Mouse (Mus musculus) lung, embryonic 15.5 days (tissue): ENCODE measurements around the gene Krit1. TPM values are rescaled to one million over a fixed set of nuclear protein-coding genes. Genes with fewer than 3 reads are reported as not detected.
A peak's percentile ranks its signal among the peaks of the same experiment; 100 is the strongest.
"Not testable (repeated sequence)": the region's sequence is repeated elsewhere in the genome, so short reads cannot be mapped to it uniquely, and the experiment has no call there.

Source experiments
- ATAC-seq: fragments of 200-750 bp; cut with Nextera tagmentation; 2 replicates; pipeline ENCODE4 v1.8.0; 2017; ENCODE audit warnings: moderate number of reproducible peaks, borderline replicate concordance; ENCODE audit not compliant: low FRiP score, low TSS enrichment; ENCODE audit errors: extremely low read depth
- H3K27ac ChIP-seq: fragments of 300-500 bp; sonication (generic); 2 replicates; pipeline ENCODE4 v1.5.1; 2015; ENCODE audit warnings: moderate library complexity, mild to moderate bottlenecking, inconsistent platforms
- H3K27me3 ChIP-seq: fragments of 300-500 bp; sonication (generic); 2 replicates; pipeline ENCODE4 v1.6.1; 2015; ENCODE audit warnings: inconsistent platforms
- H3K36me3 ChIP-seq: fragments of 300-500 bp; sonication (generic); 2 replicates; pipeline ENCODE4 v1.6.1; 2015; ENCODE audit warnings: inconsistent platforms
- H3K4me1 ChIP-seq: fragments of 300-500 bp; sonication (generic); 2 replicates; pipeline ENCODE4 v1.6.1; 2015; ENCODE audit warnings: inconsistent platforms
- H3K4me2 ChIP-seq: fragments of 300-500 bp; sonication (generic); 2 replicates; pipeline ENCODE4 v1.6.1; 2015; ENCODE audit warnings: inconsistent platforms, mild to moderate bottlenecking, moderate library complexity
- H3K4me3 ChIP-seq: fragments of 300-500 bp; sonication (generic); 2 replicates; pipeline ENCODE4 v1.5.1; 2015; ENCODE audit warnings: mild to moderate bottlenecking, inconsistent platforms
- H3K9ac ChIP-seq: fragments of 300-500 bp; sonication (generic); 2 replicates; pipeline ENCODE4 v1.6.1; 2015; ENCODE audit warnings: inconsistent platforms
- H3K9me3 ChIP-seq: fragments of 300-500 bp; sonication (generic); 2 replicates; pipeline ENCODE4 v1.6.1; 2016; ENCODE audit warnings: inconsistent platforms
- WGBS: fragments of 180-500 bp; shearing (Covaris S2); methylation state at CpG from one replicate; pipeline ENCODE4 v1.1.7; 2015; 5-methylcytosine and 5-hydroxymethylcytosine counted together
- polyA plus RNA-seq: library from polyadenylated mRNA; unstranded; fragments of >200 nt; fragmentation: Nextera tagmentation; extraction: Ambion mirVana; gene quantifications from 2 replicates; pipeline ENCODE4 v1.2.1, GENCODE M21; 2015

The Krit1 gene
- polyA plus RNA-seq: 41.0 and 44.0 TPM in 2 replicates

DNA sequence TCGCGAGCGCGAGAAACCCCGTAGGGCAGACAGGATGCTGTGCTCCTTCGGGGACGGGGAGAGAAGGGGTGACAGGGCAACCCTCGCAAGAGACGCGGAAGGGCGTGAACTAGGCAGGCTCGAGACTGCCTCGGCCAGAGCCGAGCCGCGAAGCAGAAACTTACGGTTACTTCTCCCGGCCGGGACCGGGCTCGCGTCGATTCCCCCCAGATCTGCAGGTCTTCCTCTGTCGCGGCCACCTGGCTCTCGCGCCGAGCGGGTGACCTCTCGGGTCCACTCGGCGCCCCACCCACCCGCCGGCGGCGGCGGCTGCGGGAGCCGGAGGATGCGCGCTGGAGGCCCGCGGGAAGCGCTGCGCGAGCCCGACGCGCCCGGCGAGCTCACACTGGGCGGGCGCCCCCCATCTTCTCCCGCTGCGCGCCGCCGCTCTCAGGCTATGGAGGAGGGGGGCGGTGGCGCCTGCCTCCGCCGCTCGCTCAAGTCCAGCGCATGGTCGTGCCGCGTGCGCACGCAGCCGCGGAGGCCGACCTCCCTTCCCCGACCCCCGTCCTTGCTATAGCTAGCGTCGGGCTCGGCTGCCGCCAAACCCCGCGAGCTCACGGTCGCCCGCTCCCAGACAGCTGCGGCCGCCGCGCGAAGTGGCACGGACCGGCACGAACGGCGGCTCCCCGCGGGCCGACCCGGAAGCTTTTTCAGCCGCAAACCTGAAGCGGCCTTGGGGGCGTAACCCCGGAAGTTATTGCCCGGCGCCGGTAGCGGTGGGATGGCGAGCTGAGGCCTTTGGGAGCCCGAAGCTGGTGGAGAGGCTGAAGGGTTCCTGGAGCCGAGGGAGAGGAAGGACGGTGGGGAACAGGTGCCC, at the start of gene Krit1, which contains the start of gene Ankib1:
Gene Krit1 (plus strand): TSS at position 752 of the 859 bp plus-strand sequence.
Gene Ankib1 (minus strand): TSS at position 493 of the 859 bp plus-strand sequence.
- H3K4me2 ChIP-seq: peak within 1 kb of the TSS; percentile 88
- H3K9me3 ChIP-seq: no peaks in the 10 kb centered on the region
- H3K27ac ChIP-seq: peak within 1 kb of the TSS; percentile 81
- H3K36me3 ChIP-seq: no peaks in the 10 kb centered on the region
- WGBS: under 1% methylated on average over 89 of the region's 109 CpGs
- peaks cover 17% of the 10 kb centered on the region for H3K4me1 ChIP-seq
- H3K4me3 ChIP-seq: peak within 1 kb of the TSS; percentile 97
- peak within 1 kb of the TSS; percentile 82 for H3K9ac ChIP-seq
- no peaks in the 10 kb centered on the region for H3K27me3 ChIP-seq
- ATAC-seq: peak; percentile 97

DNA sequence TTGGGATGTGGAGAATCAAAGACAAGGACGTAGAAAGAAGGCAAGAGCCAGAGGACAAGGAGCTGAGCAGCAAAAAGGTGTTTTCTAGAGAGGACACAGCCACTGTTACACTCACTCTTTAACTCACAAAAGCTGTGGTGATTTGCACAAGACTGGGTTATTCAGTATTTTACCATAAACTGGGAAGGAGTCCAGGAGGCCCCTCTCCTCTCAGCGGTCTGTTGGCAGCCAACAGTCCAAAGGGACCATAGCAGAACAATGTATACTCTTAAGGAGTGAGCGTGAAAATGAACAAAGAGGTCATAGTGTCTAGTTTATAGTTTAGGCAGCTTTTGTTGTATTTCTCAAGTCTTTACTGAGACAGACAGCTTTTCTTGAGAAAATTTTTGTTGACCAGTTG, 31.5 kb upstream of the Krit1 start:
- 74% methylated on average over 3 of the region's 3 CpGs for WGBS
- Histone ChIP-seq H3K4me2 (no peak overlapping the region), H3K4me1 (no peaks in the 10 kb centered on the region), H3K9me3 (no peaks in the 10 kb centered on the region), H3K36me3 (0 out of 2 replicates have a peak, but pooled peaks cover 3% of the 10 kb centered on the region), H3K27me3 (no peaks in the 10 kb centered on the region), H3K27ac (no peak overlapping the region), H3K9ac (no peak overlapping the region), H3K4me3 (no peak overlapping the region)
- no peak for ATAC-seq

DNA sequence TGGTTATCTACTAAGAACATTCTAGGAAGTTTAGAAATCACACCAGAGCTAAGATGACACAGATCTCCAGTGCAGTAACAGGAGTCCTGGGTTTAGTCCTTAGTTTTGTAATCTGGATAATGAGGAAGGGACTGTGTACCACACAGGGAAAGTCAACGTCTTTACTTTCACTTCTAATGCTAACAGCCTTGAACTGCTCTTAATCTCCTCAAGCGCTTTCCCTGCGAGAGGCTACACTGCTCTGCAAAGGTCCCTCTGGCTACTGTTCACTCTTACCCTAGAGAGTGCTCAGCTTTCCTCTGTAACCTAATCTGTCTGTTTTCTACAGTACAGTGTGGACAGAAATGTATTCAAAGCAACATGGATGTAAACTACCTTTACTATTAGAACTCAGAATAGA, 31.0 kb upstream of the Krit1 start:
- 55% methylated on average over 3 of the region's 3 CpGs for WGBS
- H3K27ac ChIP-seq: no peak overlapping the region
- H3K27me3 ChIP-seq: no peaks in the 10 kb centered on the region
- no peak for ATAC-seq
- no peak overlapping the region for H3K9ac ChIP-seq
- H3K4me1 ChIP-seq: no peaks in the 10 kb centered on the region
- H3K9me3 ChIP-seq: no peaks in the 10 kb centered on the region
- 0 out of 2 replicates have a peak, but pooled peaks cover 3% of the 10 kb centered on the region for H3K36me3 ChIP-seq
- H3K4me3 ChIP-seq: no peak overlapping the region
- H3K4me2 ChIP-seq: no peak overlapping the region

DNA sequence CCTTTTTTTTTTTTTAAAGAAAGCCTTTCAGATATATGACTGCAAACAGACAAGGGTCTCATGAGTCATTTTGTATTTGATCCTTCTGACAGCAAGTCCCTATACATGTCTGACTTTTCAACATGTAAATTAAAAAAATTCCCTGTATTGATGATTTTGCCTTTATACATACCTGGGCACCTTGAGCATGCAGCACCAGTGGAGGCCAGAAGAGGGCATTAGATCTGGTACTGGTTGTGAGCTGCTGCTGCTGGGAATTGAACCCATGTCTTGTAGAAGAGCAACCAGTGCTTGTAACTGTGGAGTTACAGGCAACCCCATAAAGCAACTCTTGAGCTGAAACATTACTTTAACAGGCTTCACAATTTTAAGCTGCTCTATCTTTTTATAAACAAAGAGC, 20.3 kb upstream of the Krit1 start:
- Histone ChIP-seq H3K4me2 (no peak overlapping the region), H3K4me1 (no peaks in the 10 kb centered on the region), H3K27ac (no peak overlapping the region), H3K4me3 (no peak overlapping the region), H3K9ac (no peak overlapping the region), H3K27me3 (no peaks in the 10 kb centered on the region), H3K9me3 (no peaks in the 10 kb centered on the region), H3K36me3 (no peaks in the 10 kb centered on the region)
- no peak for ATAC-seq

DNA sequence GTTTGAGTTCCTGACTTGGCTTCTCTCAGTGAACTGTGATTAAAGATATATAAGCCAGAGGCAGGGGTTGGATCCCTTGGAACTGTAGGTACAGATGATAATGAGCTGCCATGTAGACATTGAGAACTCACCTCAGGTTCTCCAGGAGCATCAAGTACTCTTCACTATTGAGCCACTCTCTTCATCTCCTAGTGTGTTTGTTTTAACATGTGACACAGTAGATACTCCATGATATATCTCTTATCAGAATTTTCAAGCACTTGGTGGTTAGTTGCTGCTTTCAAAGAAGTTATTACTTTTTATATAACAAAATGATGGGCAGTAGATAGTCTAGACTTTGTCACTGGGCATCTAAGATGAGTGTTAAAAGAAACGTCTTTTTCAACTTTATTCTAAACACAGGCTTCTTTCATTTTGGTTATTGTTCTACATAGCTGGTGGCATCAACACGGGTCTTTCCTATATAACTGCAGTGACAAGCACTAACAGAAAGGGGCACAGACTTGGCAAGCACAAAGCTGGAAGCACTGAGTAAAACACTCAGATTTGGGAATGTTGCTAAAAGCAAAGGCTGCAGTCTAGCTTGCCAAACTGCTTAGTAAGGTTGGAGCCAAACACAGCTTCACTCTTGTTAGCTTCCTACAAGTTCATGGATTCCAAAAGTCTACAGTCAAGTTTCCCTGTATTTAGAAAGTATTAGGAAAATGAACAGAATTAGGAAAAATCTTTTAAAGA, 18.9 kb upstream of the Krit1 start:
- Histone ChIP-seq H3K27me3 (no peaks in the 10 kb centered on the region), H3K4me3 (no peak overlapping the region), H3K36me3 (no peaks in the 10 kb centered on the region), H3K4me2 (no peak overlapping the region), H3K27ac (no peak overlapping the region), H3K4me1 (no peaks in the 10 kb centered on the region), H3K9me3 (no peaks in the 10 kb centered on the region), H3K9ac (no peak overlapping the region)
- 70% methylated on average over 2 of the region's 2 CpGs for WGBS
- ATAC-seq: no peak

DNA sequence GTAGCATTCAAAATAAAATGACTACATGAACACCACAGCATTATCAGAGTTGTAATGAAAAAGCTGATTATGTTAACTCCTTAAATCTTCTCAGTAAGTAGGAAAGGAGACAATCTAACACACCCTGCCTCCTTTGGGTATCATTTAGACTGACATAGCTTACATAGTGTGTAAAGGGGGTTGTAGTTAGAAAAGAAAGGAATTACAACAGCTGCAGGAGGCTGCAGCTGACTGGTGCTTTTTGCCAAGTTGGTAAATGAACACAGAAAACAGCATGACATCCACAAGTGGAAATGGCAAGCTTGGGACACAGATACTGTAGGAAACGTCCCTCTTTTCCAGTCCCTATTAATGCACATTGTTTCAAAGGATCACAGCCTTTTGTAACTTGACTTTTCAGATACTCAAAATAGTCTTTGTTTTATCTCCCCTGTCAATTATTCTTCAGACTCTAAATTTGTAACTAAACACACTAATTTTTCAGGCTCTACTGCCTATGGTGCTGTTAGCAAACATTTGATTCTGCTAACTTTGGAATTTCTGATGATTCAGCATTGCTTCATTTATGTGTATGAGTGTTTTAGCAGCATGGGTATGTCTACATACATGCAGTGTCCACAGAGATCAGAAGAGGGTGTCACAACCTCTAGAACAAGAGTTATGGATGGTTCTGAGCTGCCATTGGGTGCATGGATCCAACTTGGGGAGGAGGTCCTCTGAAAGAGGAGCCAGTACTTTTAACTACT, 18.1 kb upstream of the Krit1 start:
- Histone ChIP-seq H3K27ac (no peak overlapping the region), H3K4me2 (no peak overlapping the region), H3K9me3 (no peaks in the 10 kb centered on the region), H3K36me3 (no peaks in the 10 kb centered on the region), H3K4me3 (no peak overlapping the region), H3K9ac (no peak overlapping the region), H3K4me1 (no peaks in the 10 kb centered on the region), H3K27me3 (no peaks in the 10 kb centered on the region)
- 59% methylated on average over 1 of the region's 1 CpGs for WGBS
- ATAC-seq: no peak

DNA sequence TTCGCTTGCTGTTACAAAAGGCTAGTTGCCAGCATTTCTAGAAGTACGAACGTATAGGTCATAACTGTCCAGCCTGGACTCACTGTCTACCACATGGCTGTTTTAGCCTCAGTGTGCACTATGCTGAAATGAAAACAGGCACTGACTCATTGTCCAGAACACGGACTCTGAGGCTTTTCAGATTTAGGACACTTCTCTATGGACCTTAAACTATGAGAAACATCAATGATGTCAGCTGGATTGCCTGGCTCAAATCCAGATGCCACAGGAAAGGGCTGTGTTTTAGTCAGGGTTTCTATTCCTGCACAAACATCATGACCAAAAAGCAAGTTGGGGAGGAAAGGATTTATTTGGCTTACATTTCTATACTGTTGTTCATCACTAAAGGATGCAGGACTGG, 15.4 kb upstream of the Krit1 start:
- WGBS: 73% methylated on average over 4 of the region's 4 CpGs
- H3K27ac ChIP-seq: no peak overlapping the region
- no peak overlapping the region for H3K4me3 ChIP-seq
- H3K27me3 ChIP-seq: no peaks in the 10 kb centered on the region
- no peaks in the 10 kb centered on the region for H3K4me1 ChIP-seq
- H3K4me2 ChIP-seq: no peak overlapping the region
- no peaks in the 10 kb centered on the region for H3K36me3 ChIP-seq
- ATAC-seq: no peak
- no peaks in the 10 kb centered on the region for H3K9me3 ChIP-seq
- no peak overlapping the region for H3K9ac ChIP-seq

DNA sequence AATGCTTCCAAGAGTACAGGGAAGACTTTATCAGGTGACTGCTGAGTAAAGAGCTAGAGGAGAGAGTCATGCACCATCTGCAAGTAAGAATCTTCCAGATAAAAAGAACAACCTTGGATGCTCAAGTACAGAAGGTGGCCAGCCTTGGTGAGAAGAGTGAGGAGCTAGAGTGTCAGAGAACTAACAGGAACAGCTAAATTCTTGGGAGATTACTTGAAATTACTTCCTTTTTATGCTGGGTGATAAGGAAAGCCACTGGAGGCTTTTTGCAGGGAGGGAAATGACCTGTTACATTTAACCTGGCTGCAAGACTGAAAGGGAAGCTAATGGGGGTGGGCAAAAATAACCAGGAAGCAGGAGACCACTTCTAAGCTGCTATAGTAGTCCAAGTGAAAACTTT, 11.9 kb upstream of the Krit1 start:
- Histone ChIP-seq H3K9me3 (no peaks in the 10 kb centered on the region), H3K4me3 (no peak overlapping the region), H3K4me2 (no peak overlapping the region), H3K9ac (no peak overlapping the region), H3K27ac (no peak overlapping the region), H3K27me3 (no peaks in the 10 kb centered on the region), H3K36me3 (no peaks in the 10 kb centered on the region), H3K4me1 (no peaks in the 10 kb centered on the region)
- ATAC-seq: no peak

DNA sequence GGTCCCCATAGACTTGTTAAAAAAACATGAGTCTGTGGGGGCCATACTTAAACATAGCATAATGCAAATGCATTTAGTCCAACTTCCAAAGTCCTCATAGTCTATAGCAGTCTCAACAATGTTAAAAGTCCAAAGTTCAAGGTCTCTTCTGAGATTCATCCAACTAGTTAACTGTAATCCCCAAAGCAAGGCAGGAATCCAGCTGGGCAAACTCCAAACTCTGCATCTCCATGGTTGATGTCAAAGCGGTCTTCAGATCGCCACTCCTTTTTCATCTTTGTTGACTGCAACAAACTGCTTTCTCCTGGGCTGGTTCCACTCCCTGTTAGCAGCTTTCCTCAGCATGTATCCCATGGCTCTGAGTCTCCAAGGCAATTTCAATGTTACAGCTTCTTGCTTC, 5.9 kb upstream of the Krit1 start:
- H3K4me2 ChIP-seq, H3K27ac ChIP-seq, H3K36me3 ChIP-seq, H3K9me3 ChIP-seq, H3K4me1 ChIP-seq, ATAC-seq, H3K4me3 ChIP-seq, H3K9ac ChIP-seq, H3K27me3 ChIP-seq: not testable (repeated sequence)
- WGBS: 97% methylated on average over 2 of the region's 2 CpGs

DNA sequence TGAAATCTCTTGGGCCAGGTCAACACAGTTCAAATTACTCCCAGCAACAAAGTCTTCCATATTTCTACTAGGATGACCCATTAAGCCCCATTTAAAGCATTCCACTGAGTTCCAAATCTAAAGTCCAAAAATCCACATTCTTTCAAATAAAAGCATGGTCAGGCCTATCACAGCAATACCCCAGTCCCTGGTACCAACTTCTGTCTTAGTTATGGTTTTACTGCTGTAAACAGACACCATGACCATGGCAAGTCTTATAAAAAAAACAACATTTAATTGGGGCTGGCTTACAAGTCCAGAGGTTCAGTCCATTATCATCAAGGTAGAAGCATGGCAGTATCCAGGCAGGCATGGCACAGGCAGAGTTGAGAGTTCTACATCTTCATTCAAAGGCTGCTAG, 4.3 kb upstream of the Krit1 start:
- ATAC-seq, H3K36me3 ChIP-seq, H3K27ac ChIP-seq: not testable (repeated sequence)

DNA sequence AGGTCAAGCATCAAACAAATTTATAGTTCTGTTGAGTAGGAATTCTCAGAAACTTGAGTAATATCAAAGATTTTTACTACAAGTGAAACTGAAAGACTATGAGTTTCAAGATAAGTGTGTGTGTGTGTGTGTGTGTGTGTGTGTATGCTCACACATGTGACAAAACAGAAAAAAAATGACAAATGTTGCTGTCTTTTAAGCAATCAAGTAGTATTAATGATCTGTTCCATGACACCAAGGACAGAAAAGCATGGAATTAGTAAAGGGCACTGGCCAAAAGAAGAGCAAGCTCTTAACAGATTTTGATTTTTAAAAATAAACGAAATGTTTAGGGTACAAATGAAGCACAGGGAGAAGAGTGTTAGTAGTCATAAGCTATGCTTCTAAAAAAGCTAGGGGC, 2.9 kb upstream of the Krit1 start:
- no peak overlapping the region for H3K4me3 ChIP-seq
- WGBS: 70% methylated on average over 1 of the region's 1 CpGs
- ATAC-seq: no peak

More for the DNA sequence above, 4.3 kb upstream of the Krit1 start:
- H3K4me1 ChIP-seq, H3K27me3 ChIP-seq, H3K9ac ChIP-seq, H3K4me3 ChIP-seq, H3K4me2 ChIP-seq, H3K9me3 ChIP-seq: not testable (repeated sequence)

DNA sequence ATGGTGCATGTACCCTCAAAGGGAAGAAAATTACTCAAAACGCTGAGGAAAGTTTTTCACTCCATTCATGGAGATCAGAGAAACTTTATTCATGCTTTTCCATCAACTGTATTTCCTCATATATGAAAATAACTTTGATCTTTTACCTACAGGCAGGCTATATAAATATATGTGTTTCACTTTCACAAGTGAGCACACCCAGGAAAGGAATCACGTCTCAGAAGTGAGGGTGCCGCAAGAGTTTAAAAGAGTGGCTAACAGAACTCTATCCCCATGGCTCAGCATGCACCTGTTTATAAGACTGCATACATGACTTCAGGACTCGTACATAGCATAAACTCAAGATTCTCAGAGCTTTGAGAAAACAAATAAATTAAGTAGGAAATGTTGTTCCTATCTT, 2.1 kb upstream of the Krit1 start:
- Histone ChIP-seq H3K9me3 (no peaks in the 10 kb centered on the region), H3K9ac (no peak overlapping the region), H3K4me1 (peaks cover 17% of the 10 kb centered on the region), H3K27ac (no peak overlapping the region), H3K4me2 (peak overlapping the region; percentile 10; the same call in 1 of the 2 replicates), H3K36me3 (no peaks in the 10 kb centered on the region), H3K4me3 (no peak overlapping the region), H3K27me3 (no peaks in the 10 kb centered on the region)
- 74% methylated on average over 4 of the region's 4 CpGs for WGBS
- no peak for ATAC-seq

More for the DNA sequence above, 2.9 kb upstream of the Krit1 start:
- no peak overlapping the region for H3K4me2 ChIP-seq
- H3K9ac ChIP-seq: no peak overlapping the region
- H3K4me1 ChIP-seq: peaks cover 17% of the 10 kb centered on the region
- no peaks in the 10 kb centered on the region for H3K27me3 ChIP-seq
- H3K27ac ChIP-seq: no peak overlapping the region
- no peaks in the 10 kb centered on the region for H3K9me3 ChIP-seq
- H3K36me3 ChIP-seq: no peaks in the 10 kb centered on the region
